Mouse (Mus musculus) heart, embryonic 14.5 days (tissue): ENCODE results near the gene Hacd2. TPM values are rescaled to one million over a fixed set of nuclear protein-coding genes. Genes with fewer than 3 reads are reported as not detected.

Experiments used
- ATAC-seq: fragments of 200-750 bp; cut with Nextera tagmentation; 2 replicates; pipeline ENCODE4 v1.8.0; 2017; ENCODE audit warnings: low read depth, moderate TSS enrichment; ENCODE audit not compliant: insufficient number of reproducible peaks, insufficient read depth, low FRiP score
- H3K27ac ChIP-seq, 2 experiments: fragments of 200-500 bp in 1 of 2; fragments of 300-500 bp in 1 of 2; sonication (generic) in 1 of 2; replicated peaks in 1 of 2; 2 replicates each; pipeline ENCODE4 v1.5.1; 2012 to 2014; ENCODE audit warnings: low read depth in 2 of 2, low read length in 2 of 2, control low read depth in 1 of 2, mild to moderate bottlenecking in 1 of 2, mixed read lengths in 1 of 2; ENCODE audit not compliant: control insufficient read depth in 1 of 2, insufficient read depth in 1 of 2
- H3K27me3 ChIP-seq: fragments of 300-500 bp; sonication (generic); 2 replicates; pipeline ENCODE4 v1.6.1; 2014; ENCODE audit warnings: mild to moderate bottlenecking, low read length, control low read depth; ENCODE audit not compliant: control insufficient read depth, insufficient read depth
- H3K36me3 ChIP-seq: fragments of 300-500 bp; sonication (generic); 2 replicates; pipeline ENCODE4 v1.6.1; 2014; ENCODE audit warnings: mild to moderate bottlenecking, control low read depth, low read length, mixed read lengths; ENCODE audit not compliant: control insufficient read depth, insufficient read depth
- H3K4me1 ChIP-seq, 2 experiments: fragments of 200-500 bp in 1 of 2; fragments of 300-500 bp in 1 of 2; sonication (generic) in 1 of 2; 2 replicates each; pipeline ENCODE4 v1.6.1; 2012 to 2014; ENCODE audit warnings: low read length in 2 of 2, control low read depth in 1 of 2, mixed read lengths in 1 of 2; ENCODE audit not compliant: control insufficient read depth in 2 of 2, insufficient read depth in 2 of 2
- H3K4me2 ChIP-seq: fragments of 300-500 bp; sonication (generic); 2 replicates; pipeline ENCODE4 v1.6.1; 2014; ENCODE audit warnings: mild to moderate bottlenecking, low read length
- H3K4me3 ChIP-seq, 2 experiments: fragments of 200-500 bp in 1 of 2; fragments of 300-500 bp in 1 of 2; sonication (generic) in 1 of 2; 2 replicates each; pipeline ENCODE4 v1.5.1; 2012 to 2014; ENCODE audit warnings: low read length in 2 of 2, mild to moderate bottlenecking in 2 of 2, control low read depth in 1 of 2, low read depth in 1 of 2, moderate library complexity in 1 of 2; ENCODE audit not compliant: control insufficient read depth in 1 of 2, insufficient read depth in 1 of 2
- H3K9ac ChIP-seq: fragments of 300-500 bp; sonication (generic); 2 replicates; pipeline ENCODE4 v1.6.1; 2014; ENCODE audit warnings: mild to moderate bottlenecking, low read length
- H3K9me3 ChIP-seq: fragments of 300-500 bp; sonication (generic); 2 replicates; pipeline ENCODE4 v1.6.1; 2016; ENCODE audit warnings: low read length, control low read depth; ENCODE audit not compliant: control insufficient read depth
- WGBS: fragments of 180-500 bp; shearing (Covaris S2); extraction: QIAGEN DNeasy Blood & Tissue Kit; methylation state at CpG from one replicate; pipeline ENCODE4 v1.1.7; 2014; 5-methylcytosine and 5-hydroxymethylcytosine counted together
- polyA plus RNA-seq: library from polyadenylated mRNA; unstranded; fragments of >200 nt; fragmentation: Nextera tagmentation; extraction: Ambion mirVana; gene quantifications from 2 replicates; pipeline ENCODE4 v1.2.1, GENCODE M21; 2014

Hacd2 gene
- polyA plus RNA-seq, 1 experiment from 2014 or later = 32.9 TPM

- no peak overlapping the region for H3K9ac ChIP-seq
- WGBS = 74% methylated on average over 4 of the region's 4 CpGs
- no peaks in the 10 kb centered on the region for H3K9me3 ChIP-seq
- peaks cover 3 to 7% of the 10 kb centered on the region in 2 experiments for H3K4me1 ChIP-seq
- no peaks in the 10 kb centered on the region for H3K36me3 ChIP-seq
- H3K27ac ChIP-seq = no peak overlapping the region
- no peaks in the 10 kb centered on the region for H3K27me3 ChIP-seq
- no peak for ATAC-seq
- no peak overlapping the region for H3K4me2 ChIP-seq
- H3K4me3 ChIP-seq = no peak overlapping the region
These were observed 46.7 kb downstream of the Hacd2 start for GRCm38 (mm10) chr16:35068886-35069285.

GRCm38 (mm10) chr16:35074436-35074835 lies 52.2 kb downstream of the Hacd2 start:
- Histone ChIP-seq H3K9ac (no peak overlapping the region), H3K27me3 (no peaks in the 10 kb centered on the region), H3K27ac (no peak overlapping the region), H3K4me3 (no peak overlapping the region), H3K36me3 (peaks cover 12% of the 10 kb centered on the region), H3K9me3 (no peaks in the 10 kb centered on the region), H3K4me1 (peaks cover 2 to 6% of the 10 kb centered on the region in 2 experiments; a peak in 3 of 4 replicates), H3K4me2 (no peak overlapping the region)
- ATAC-seq = no peak

- H3K27me3 ChIP-seq = no peaks in the 10 kb centered on the region
- no peak overlapping the region for H3K9ac ChIP-seq
- WGBS = 89% methylated on average over 3 of the region's 3 CpGs
- no peak overlapping the region for H3K4me2 ChIP-seq
- no peaks in the 10 kb centered on the region for H3K9me3 ChIP-seq
- H3K27ac ChIP-seq = no peak overlapping the region
- no peak for ATAC-seq
- H3K36me3 ChIP-seq = peaks cover 12% of the 10 kb centered on the region
- peaks cover under 1 to 6% of the 10 kb centered on the region in 2 experiments; a peak in 3 of 4 replicates for H3K4me1 ChIP-seq
- H3K4me3 ChIP-seq = no peak overlapping the region
These were observed 53.4 kb downstream of the Hacd2 start for GRCm38 (mm10) chr16:35075643-35076042.

- H3K27me3 ChIP-seq = no peaks in the 10 kb centered on the region
- no peaks in the 10 kb centered on the region for H3K9me3 ChIP-seq
- H3K27ac ChIP-seq = no peak overlapping the region
- H3K4me2 ChIP-seq = no peak overlapping the region
- no peaks in the 10 kb centered on the region for H3K4me1 ChIP-seq
- H3K4me3 ChIP-seq = no peak overlapping the region
- ATAC-seq = no peak
- no peak overlapping the region for H3K9ac ChIP-seq
- H3K36me3 ChIP-seq = peaks cover 7% of the 10 kb centered on the region; the same call in 1 of the 2 replicates
These were observed 71.3 kb downstream of the Hacd2 start for GRCm38 (mm10) chr16:35093500-35093899.

- Histone ChIP-seq H3K4me3 (no peak overlapping the region), H3K4me2 (no peak overlapping the region), H3K4me1 (peaks cover under 1% of the 10 kb centered on the region in 2 experiments; a peak in 3 of 4 replicates), H3K27ac (no peak overlapping the region), H3K9me3 (no peaks in the 10 kb centered on the region), H3K9ac (no peak overlapping the region), H3K36me3 (peaks cover 7% of the 10 kb centered on the region; the same call in 1 of the 2 replicates), H3K27me3 (no peaks in the 10 kb centered on the region)
- ATAC-seq = no peak
- 93% methylated on average over 3 of the region's 3 CpGs for WGBS
These were observed 75.8 kb downstream of the Hacd2 start for GRCm38 (mm10) chr16:35097870-35098530.

GRCm38 (mm10) chr16:35101751-35102420 lies 79.7 kb downstream of the Hacd2 start:
- 82% methylated on average over 12 of the region's 12 CpGs for WGBS
- no peaks in the 10 kb centered on the region for H3K36me3 ChIP-seq
- H3K9ac ChIP-seq = no peak overlapping the region
- H3K4me1 ChIP-seq = peaks cover 5 to 15% of the 10 kb centered on the region in 2 experiments
- no peak overlapping the region for H3K4me2 ChIP-seq
- H3K27ac ChIP-seq = no peak overlapping the region
- H3K27me3 ChIP-seq = no peaks in the 10 kb centered on the region
- no peak for ATAC-seq
- H3K4me3 ChIP-seq = no peak overlapping the region
- H3K9me3 ChIP-seq = no peaks in the 10 kb centered on the region

GRCm38 (mm10) chr16:35102866-35103620 lies 80.8 kb downstream of the Hacd2 start:
- no peaks in the 10 kb centered on the region for H3K9me3 ChIP-seq
- no peak overlapping the region for H3K9ac ChIP-seq
- no peak overlapping the region for H3K27ac ChIP-seq
- 30% methylated on average over 7 of the region's 7 CpGs for WGBS
- H3K4me2 ChIP-seq = no peak overlapping the region
- H3K4me1 ChIP-seq = peaks cover 5 to 17% of the 10 kb centered on the region in 2 experiments
- no peaks in the 10 kb centered on the region for H3K27me3 ChIP-seq
- H3K36me3 ChIP-seq = peaks cover 2% of the 10 kb centered on the region; the same call in 1 of the 2 replicates
- no peak overlapping the region for H3K4me3 ChIP-seq
- no peak for ATAC-seq
